In genomic region chr4:82531977-82532376, GRCm38 (mm10) we compare ENCODE assay signal across 10 mouse cellular contexts.
A peak's percentile ranks its signal among the peaks of the same experiment; 100 is the strongest.
DNase-seq lines count a peak whose midpoint lies in the region; ATAC-seq and TF ChIP-seq lines count a peak whose summit lies in the region.
"Had no signal": no experiment of that assay in that cellular context is flagged by ENCODE, and none has a peak within 500 bp of the region (broad histone marks: within the 10 kb centered on the region; RNA-seq: fewer than 3 reads in every experiment).

No protein-coding gene starts in this region.

- peaks cover 16% of the 10 kb centered on the region for H3K4me1 ChIP-seq in heart, adult 2 months (ENCODE audit: control insufficient read depth, insufficient read depth, low read length)
- H3K4me1 ChIP-seq in limb, embryonic 15.5 days, result peaks cover 49% of the 10 kb centered on the region

- no peaks in the 10 kb centered on the region for H3K79me2 ChIP-seq in heart, adult 2 months (replicated peaks; ENCODE audit: control insufficient read depth, insufficient read depth, low read length)

- no peak overlapping the region for H3K9ac ChIP-seq in heart, adult 2 months (ENCODE audit: low read depth, low read length)
- no peak overlapping the region for H3K9ac ChIP-seq in limb, embryonic 15.5 days

- no peak for TF ChIP-seq POLR2A in heart, adult 2 months (IDR thresholded peaks at IDR 0.05; ENCODE audit: insufficient read depth, low read depth, low read length)

- DNase-seq in heart, adult 2 months, result no peak
- DNase-seq in heart, adult 8-10 months (ENCODE audit: low spot score), result no peak
- DNase-seq in right cerebral cortex, postnatal 4 days, result peak; percentile 26
- DNase-seq in right cerebral cortex, postnatal 14 days, result no peak
- DNase-seq in adrenal gland, postnatal 14 days, result no peak
- DNase-seq in adrenal gland, adult 18-20 months (ENCODE audit: low spot score in 2 of 2), result no peak
- no peak for DNase-seq in retina, embryonic 14.5 days (ENCODE audit: low spot score)
- DNase-seq: B cell, adult 2 months had no signal

- no peak for TF ChIP-seq EP300 in heart, adult 2 months (IDR thresholded peaks at IDR 0.05; ENCODE audit: insufficient read depth, low read depth, low read length)

- ATAC-seq in limb, embryonic 15.5 days (ENCODE audit: insufficient number of reproducible peaks, low FRiP score, low TSS enrichment, low read depth), result no peak

- no peaks in the 10 kb centered on the region for H3K27me3 ChIP-seq in heart, adult 2 months (ENCODE audit: control insufficient read depth, insufficient read depth, low read length)
- no peaks in the 10 kb centered on the region for H3K27me3 ChIP-seq in limb, embryonic 15.5 days

- H3K27ac ChIP-seq in heart, adult 2 months, result peak overlapping the region; percentile 64
- peak overlapping the region; percentile 81 for H3K27ac ChIP-seq in limb, embryonic 15.5 days
- H3K27ac ChIP-seq: macrophage had no signal

- H3K4me3 ChIP-seq in heart, adult 2 months, result no peak overlapping the region
- H3K4me3 ChIP-seq in limb, embryonic 15.5 days, result no peak overlapping the region

- 0 out of 2 replicates have a peak, but pooled peaks cover 4% of the 10 kb centered on the region for H3K36me3 ChIP-seq in heart, adult 2 months (ENCODE audit: control insufficient read depth, insufficient read depth, low read length)
- H3K36me3 ChIP-seq in limb, embryonic 15.5 days, result no peaks in the 10 kb centered on the region

- no peak for TF ChIP-seq CTCF in heart, adult 2 months (IDR thresholded peaks at IDR 0.05)

- intact Hi-C loops in heart, adult 2 months (cut with DNase I), result loop anchor here (10.0 kb wide), 2 partner anchors 787 to 1357 kb away; no protein-coding TSS in a partner anchor

- WGBS in heart, adult 2 months, result 41% methylated on average over 5 of the region's 5 CpGs
- WGBS in limb, embryonic 15.5 days, result 47% methylated on average over 5 of the region's 5 CpGs

- no peaks in the 10 kb centered on the region for H3K9me3 ChIP-seq in limb, embryonic 15.5 days

- H3K4me2 ChIP-seq in limb, embryonic 15.5 days, result 0 out of 2 replicates have a peak overlapping the region, but pooled peaks have one; percentile 25
